Mouse (Mus musculus) stomach, postnatal 0 days (tissue): ENCODE data around the gene Pcbd1.

ENCODE experiments used
- CTCF ChIP-seq: IDR thresholded peaks from 2 replicates; pipeline ENCODE4 v1.5.1; 2016; ENCODE audit warnings: antibody characterized with exemption, low read depth, mild to moderate bottlenecking, moderate library complexity
- EP300 ChIP-seq: optimal IDR thresholded peaks from 2 replicates; pipeline ENCODE3; 2016; ENCODE audit warnings: antibody characterized with exemption

DNA sequence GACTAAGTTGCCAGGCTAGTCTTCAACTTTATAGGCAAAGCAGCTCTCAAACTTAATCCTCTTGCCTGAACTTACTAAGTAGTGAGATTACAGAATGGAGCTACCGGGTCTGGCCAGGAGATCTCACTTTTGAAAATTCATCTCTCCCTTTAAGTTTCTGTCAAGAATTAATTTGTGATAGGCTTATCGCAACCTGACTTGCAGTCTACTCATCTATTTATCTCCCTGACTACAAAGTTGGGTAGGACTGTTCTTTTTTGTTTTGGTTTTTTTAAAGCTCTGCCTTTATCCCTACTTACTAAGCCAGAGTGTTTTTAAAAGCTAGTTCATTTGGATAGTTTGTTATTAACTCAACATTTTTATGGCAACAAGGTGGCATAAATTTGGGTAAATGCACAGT is 35.3 kb downstream of the Pcbd1 start:
- no peak for TF ChIP-seq CTCF
- no peak for TF ChIP-seq EP300
